Mouse (Mus musculus) right cerebral cortex, adult 18-20 months (tissue): ENCODE measurements at regions not wholly inside any gene's neighbourhood (a gene's known extent, or its start where the extent isn't known, plus 50 kb on each side); places are given as distances from the start of the nearest gene placed in this dataset.
"Not testable (repeated sequence)": the region's sequence is repeated elsewhere in the genome, so short reads cannot be mapped to it uniquely, and the experiment has no call there.

ENCODE experiments used
- DNase-seq: peaks from one replicate; pipeline ENCODE4 v3.0.0; 2022; ENCODE audit warnings: mixed read lengths

DNA sequence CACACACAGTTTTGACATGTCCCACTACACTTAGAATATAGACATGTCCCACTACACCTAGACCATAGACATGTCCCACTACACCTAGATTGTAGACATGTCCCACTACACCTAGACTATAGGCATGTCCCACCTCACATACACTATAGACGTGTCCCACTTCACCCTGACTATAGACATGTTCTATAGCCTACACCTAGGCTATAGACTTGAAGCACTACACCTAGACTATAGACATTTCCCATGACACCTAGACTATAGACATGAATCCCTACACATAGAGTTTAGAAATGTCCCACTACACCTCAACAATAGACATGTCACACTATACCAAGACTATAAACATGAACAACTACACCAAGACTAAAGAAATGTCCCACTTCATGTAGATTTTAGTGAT, 2580.9 kb downstream of the Gm37988 start:
- DNase-seq: no peak

GRCm38 (mm10) chr1:7393508-7393907, 2585.8 kb downstream of the Gm37988 start:
- DNase-seq: no peak

DNA sequence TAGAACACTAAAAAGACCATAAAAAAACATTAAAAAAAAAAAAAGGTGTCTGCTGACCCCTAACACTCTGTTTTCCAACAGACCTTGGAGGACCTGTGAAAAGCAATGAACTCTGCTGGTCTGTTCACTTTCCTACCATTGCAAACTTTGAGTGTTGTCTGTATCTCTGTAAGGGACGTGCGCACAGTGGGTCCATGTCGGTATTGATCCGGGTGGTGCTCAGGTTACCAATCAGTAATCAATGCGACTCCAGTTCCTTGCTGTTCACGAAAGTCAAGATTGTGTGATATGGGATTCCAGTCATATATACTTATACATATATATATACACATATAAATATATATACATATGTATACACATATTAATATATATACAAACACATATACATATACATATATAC, 2586.5 kb downstream of the Gm37988 start:
- no peak for DNase-seq

- DNase-seq: no peak
Observed at GRCm38 (mm10) chr1:7395527-7395926, 2587.8 kb downstream of the Gm37988 start.

DNA sequence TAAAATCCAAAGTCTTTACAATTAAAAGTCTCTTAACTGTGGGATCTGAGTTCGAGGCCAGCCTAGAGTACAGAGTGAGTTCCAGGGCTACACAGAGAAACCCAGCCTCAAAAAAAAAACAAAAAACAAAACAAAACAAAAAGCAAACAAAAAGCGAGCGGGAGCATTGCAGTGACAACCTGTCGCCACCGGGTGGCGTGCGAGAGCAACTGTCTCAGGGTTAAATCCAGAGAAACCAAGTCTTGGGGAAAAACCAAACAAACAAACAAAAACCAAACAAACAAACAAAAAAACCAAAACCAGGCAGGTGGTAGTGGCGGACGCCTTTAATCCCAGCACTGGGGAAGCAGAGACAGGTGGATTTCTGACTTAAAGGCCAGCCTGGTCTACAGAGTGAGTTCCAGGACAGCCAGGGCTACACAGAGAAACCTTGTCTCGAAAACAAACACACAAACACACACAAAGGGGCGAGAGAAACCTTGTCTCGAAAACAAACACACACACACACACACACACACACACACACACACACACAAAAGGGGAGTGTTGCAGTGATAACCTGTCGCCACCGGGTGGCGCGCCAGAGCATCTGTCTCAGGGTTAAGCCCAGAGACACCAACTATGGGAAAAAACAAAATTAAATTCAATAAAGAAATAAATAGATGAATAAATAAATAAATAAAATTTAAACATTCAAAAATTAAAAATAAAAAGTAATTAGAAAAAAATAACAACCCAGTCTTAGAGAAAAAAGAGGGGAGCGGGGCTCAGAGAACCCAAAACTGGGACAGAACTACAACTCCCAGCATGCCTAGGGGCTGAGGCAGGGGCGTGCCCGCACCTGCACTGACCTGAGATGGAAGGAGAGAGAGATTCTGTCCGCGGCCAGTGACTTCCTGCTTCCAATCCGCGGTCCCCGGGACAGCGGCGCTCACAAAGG, 2589.4 kb downstream of the Gm37988 start:
- peak; percentile 61 for DNase-seq

- peak; percentile 98 for DNase-seq
Observed at GRCm38 (mm10) chr1:7397807-7398446, 2590.2 kb downstream of the Gm37988 start.

DNA sequence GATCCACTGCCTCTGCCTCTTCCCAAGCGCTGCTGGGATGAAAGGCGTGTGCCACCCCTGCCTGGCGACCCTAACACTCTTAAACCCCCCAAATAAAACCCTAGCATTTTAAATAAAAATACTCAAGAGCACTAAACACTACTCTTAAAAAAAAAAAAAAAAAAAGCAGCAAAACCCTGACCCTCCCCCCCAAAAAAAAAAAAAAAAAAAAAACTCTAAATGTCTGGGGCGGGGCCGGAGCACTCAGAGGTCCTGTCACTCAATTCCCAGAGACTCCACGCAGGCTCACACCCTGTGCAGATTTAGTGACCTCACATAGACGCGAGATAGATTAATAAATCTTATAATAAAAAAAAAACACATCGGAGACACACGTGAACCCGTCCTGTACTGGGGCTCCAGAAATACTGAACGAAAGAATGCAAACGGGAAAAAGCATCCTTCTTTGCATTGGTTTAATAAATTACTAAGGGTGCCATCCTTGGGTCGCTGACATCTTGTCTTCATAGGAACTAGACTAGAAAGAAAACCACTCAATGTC, 2591.1 kb downstream of the Gm37988 start:
- no peak for DNase-seq

DNA sequence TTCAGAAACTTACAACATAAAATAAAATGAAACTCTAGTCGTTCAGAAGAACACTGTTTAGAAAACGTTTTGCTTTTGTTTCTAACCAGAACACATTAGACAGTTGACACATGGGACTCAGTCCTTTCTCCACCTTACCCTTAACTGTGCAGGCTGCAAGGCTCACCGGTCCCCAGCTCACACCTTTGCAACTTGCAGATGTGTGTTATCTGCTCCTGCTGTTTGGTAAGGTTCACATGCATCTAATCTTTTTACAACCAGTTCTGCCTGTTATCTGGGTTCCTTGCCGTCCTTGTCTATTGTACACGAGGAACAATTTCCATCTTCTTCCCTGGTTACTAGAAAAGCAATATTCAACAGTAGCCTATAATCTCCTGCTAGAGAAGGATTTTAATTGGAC, 2598.0 kb downstream of the Gm37988 start:
- DNase-seq: not testable (repeated sequence)

GRCm38 (mm10) chr1:7414444-7414843, 2606.8 kb downstream of the Gm37988 start:
- DNase-seq: no peak

DNA sequence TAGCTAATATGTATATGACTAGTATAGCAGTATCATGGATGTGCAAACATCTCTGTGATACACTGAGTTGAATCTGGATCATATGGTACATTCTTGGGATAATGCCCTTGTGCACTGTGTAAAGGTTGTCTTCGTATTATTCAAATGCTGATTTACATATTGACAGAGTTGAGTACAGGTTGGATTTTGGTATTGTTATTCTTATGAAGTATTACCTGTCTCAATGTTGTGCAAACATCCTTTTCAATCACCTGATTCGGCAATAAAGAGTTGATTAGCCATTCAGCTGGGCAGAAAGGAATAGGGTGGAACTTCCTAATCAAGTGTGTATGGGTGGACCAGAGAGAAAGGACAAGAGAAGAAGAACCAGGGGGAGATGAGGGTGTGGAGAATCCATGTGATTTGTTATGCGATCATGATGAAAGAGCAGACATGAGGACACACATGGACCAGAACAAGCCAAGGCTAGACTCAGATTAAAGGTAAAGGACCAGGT, 2644.0 kb downstream of the Gm37988 start:
- DNase-seq: no peak

DNA sequence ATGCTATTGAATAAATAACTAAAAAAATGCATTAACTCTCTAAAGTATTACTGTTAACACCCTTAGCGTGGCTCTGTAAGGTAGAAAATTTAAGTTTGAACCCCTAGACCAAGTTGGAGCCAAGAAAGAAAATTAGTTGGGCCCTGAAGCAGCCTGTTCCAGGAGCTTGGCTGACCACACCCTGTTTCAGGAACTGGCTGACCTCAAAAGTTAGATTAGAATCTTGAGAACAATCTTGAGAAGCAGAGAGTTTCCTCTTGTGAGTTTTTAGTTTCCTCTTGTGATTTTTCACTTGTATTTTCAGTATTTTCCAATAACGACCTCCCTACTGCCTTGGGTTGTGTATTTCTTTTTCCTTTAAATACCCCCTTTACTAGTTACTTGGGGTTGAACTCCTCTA, 2647.2 kb downstream of the Gm37988 start:
- DNase-seq: no peak

GRCm38 (mm10) chr1:7457895-7458294, 2650.2 kb downstream of the Gm37988 start:
- DNase-seq: no peak

GRCm38 (mm10) chr1:7494096-7494495, 2686.4 kb downstream of the Gm37988 start:
- no peak for DNase-seq

DNA sequence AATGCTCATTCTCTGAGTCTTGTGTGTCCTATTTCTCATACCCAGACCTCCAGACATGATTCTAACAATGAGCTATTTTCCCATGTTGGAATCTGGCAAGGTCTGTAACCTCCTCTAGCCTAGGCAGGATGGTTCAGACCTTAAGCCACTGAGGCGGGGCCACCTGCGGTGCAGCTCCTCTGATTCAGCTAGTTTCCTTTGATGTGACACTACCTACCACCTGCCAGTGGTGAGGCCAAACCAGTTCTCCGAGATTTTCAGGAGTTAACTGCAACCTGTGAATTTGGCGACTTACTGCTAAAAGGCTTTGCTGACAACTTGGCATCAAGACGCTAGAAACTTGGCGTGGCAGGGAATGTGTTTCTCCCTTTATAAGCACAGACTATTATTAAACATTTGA, 2691.3 kb downstream of the Gm37988 start:
- DNase-seq: no peak

- DNase-seq: no peak
Observed at GRCm38 (mm10) chr1:7502363-7502762, 2694.7 kb downstream of the Gm37988 start.

GRCm38 (mm10) chr1:7518791-7519190, 2711.1 kb downstream of the Gm37988 start:
- DNase-seq: no peak

DNA sequence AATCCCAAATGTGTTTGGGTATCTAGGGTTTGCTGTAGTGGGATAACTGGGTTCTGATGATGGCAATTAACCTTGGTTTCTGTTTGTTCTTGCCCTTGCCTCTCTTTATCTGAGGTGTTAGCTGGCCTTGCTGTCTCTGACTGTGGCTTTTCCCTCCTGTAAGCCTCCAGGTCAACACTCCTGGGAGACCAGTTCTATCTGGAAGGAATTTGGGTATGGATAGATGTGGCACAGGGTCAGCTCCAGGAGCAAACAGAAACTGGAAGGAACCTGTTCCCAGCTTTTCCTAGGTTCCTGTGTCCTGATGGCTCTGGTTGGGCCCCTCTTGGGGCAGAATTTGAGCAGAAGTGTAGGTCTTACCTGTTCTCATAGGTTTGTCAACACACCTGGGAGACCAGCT, 2725.8 kb downstream of the Gm37988 start:
- no peak for DNase-seq

- DNase-seq: peak; percentile 28
Observed at GRCm38 (mm10) chr1:7535191-7535590, 2727.5 kb downstream of the Gm37988 start.

DNA sequence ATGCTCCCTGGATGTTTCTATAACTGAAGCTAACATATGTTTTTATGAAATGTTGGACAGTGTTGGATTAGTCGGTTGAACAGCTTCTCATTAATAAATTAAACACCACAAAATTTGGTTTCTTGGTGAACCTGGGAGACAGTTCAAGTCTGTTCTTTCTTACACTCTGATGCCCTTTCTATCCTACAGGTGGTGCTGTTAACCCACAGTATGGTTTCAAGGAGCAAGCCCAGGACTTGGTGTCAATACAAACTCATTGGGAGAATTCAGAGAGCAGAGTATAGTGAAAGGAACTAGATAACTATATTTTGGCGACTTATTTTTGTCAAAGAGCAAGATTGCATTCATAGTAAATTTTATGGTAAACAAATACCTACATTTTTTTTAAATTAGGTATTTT, 2735.8 kb downstream of the Gm37988 start:
- no peak for DNase-seq

DNA sequence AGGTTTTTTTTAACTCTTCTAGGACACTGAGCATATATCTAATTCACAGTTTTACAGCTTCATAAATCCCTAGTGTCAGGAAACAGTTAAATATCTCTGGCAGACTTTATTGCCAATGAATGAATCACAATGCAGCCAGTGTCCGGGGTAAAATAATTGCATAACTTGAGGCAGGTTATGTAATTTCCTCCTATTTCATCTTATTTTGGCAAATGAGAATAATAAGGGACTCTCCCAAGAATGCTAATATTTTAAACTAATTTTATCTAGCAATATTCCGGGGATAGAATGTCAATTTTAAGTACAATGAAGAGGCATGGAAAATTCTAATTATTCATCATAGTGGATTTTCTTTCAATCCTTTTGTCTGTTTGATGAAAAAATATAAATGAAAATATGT, 2740.6 kb downstream of the Gm37988 start:
- no peak for DNase-seq

DNA sequence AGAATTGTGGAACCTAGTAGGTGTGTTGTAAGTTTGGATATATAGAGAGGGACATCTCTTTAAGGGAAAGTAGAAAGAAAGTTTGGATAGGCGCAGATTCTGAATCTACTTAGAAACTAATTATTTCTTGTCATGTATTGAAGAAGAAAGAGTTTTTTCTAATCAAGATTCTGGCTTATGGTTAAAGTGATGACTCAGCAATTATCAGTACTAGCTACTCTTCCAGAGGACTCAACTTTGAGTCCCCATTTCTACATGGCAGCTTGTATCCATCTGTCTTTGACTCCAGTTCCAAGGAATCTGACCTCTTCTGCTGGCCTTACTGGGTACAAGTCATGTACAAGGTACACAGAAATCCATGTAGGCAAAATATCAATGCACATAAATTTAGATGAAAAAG, 2767.1 kb downstream of the Gm37988 start:
- no peak for DNase-seq

GRCm38 (mm10) chr1:7586409-7586808, 2778.7 kb downstream of the Gm37988 start:
- DNase-seq: no peak

DNA sequence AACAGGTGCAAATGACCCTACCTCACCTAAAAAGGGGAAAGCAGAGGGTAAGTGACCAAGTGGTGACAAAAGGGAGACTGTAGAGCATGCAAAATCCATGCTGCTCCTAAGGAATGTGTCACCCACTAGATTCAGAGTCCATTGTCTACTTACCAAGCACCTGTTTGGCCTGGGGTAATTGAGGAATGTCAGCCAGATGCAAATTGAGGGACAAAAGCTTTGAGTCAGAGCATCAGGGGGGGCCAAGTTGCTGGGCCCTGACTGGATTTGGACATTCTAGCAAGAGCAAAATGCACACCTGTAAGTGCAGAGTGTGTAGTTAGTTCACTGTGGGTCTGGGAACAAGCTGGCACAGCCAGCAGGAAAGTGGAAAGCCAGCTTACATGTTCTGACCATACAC, 2783.6 kb downstream of the Gm37988 start:
- no peak for DNase-seq
